Mouse (Mus musculus): ENCODE results near the gene 3110021N24Rik.
"Not testable (repeated sequence)": the region's sequence is repeated elsewhere in the genome, so short reads cannot be mapped to it uniquely, and the experiment has no call there.

Gene 3110021N24Rik

DNA sequence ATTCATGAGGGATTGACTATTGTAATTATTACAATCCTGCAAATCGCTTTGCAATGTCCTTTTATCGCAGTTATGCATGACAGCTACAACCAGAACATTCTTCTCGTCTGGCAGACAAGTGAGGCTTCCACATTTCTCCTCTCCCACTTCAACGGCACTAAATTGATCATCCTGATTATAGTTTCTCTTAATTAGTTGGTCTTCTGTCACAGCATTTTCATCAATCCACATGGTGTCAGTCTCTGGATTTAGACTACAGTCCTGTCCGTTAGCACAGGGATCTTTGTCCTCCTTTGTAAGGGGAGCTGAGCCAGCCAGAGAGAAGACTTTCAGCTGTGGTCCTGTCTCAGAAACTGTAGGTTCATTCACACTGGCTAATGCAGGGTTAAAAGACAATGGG is at the start of gene 3110021N24Rik:
Gene 3110021N24Rik (plus strand): TSS at position 301 of the 400 bp plus-strand sequence.
- DNase-seq = no peak

DNA sequence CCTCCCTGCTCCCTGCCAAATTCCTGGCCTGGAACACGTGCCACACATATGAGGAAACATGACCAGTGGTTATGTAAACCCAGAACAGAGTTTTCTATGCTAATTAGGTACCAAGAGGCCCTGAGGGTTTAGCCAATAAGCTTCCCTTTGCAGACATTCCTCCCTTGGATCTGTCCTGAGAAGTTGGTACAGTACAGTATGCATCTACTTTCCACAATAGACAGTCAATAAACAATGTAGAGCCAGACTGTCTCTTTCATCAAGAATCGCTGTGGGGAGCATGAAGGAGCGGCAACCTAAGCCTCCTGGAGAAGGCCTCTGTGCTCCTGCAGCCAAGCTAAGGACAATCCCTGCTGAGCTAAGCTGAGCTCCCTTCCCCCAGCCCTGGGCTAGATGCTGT is 33.3 kb upstream of the 3110021N24Rik start:
- peak; percentile 13 for DNase-seq

DNA sequence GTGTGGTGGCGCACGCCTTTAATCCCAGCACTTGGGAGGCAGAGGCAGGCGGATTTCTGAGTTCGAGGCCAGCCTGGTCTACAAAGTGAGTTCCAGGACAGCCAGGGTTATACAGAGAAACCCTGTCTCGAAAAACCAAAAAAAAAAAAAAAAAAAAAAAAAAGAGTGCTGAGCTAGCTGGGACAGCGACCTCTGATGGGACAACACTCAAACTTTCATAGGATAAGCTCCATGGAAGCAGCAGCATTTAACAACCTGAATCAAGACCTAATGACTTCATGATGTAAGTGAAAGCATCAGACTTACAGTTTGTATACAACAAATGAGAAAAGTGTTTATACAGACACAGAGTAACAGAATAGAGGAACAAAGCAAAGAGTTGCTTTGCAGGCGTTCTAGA is 32.4 kb upstream of the 3110021N24Rik start:
- DNase-seq = not testable (repeated sequence)

DNA sequence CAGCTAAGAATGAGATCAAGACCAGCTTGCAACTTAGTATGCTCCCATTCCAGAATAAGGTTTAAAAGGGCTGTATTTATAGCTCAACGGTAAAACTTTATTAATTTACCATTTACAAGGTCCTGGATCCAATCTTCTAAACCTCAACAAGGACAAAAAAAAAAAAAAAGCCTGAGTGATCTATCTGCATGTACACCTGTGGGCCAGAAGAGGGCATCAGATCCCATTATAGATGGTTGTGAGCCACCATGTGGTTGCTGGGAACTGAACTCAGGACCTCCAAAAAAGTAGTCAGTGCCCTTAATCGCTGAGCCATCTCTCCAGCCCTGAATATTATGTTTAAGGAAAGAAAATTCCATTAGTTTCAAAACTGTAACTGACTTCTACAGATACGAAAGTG is 29.0 kb upstream of the 3110021N24Rik start:
- no peak for DNase-seq

DNA sequence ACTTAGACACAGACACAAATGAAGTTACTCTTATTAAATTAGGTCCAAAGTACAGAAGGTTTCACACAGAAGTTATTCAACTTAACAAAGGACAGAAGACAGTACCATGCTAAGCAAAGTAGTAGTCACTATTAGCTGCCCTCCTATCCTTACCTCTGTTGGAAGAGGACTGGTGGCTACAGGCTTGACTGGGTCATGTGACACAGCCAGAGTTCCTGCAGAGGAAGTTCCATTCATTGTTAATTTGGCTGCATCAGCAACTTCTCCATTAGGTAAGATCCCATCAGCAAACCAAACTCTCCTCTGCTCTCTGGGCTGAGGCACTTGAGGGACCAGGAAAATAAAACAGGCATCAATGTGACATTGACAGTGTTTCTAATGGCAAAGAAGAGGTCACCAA is 28.0 kb upstream of the 3110021N24Rik start:
- DNase-seq = no peak

DNA sequence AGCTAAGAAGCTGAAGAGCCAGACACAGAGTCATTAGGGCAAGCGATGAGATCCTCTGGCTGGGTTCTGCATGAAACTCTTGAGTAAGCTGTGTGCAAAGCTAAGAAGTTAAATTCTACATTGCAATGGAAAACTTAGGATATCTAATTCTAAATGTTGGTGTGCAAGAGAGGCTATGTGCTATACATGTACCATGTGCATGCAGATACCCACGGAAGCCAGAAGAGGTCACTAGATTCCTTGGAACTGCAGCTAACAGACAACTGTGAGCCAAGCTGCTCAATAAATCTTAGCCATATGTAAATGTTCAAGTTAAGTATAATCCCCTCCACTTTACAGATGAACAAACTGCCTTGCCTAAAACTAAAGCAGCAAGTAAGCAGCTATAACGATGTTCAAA is 22.5 kb upstream of the 3110021N24Rik start:
- peak; percentile 42 for DNase-seq

DNA sequence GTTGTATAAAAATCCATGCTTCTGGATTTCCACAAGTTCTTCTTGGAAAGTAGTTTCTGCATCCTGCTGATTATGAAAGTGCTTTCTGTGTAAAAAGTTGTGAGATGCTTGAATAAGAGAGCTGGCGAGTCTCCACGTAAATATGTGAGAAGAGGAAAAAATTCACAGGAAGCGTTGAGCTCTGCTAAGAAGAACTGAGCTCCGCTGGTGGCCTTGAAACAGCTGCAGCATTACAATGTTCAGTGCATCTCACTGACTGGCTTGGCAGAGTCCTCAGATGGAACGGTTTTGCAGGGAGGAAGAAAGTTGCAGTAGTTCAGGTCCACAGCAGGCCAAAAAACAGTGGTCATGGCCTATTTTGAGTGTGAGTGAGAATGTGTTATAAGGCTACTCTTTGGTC is 11.2 kb upstream of the 3110021N24Rik start:
- no peak for DNase-seq

DNA sequence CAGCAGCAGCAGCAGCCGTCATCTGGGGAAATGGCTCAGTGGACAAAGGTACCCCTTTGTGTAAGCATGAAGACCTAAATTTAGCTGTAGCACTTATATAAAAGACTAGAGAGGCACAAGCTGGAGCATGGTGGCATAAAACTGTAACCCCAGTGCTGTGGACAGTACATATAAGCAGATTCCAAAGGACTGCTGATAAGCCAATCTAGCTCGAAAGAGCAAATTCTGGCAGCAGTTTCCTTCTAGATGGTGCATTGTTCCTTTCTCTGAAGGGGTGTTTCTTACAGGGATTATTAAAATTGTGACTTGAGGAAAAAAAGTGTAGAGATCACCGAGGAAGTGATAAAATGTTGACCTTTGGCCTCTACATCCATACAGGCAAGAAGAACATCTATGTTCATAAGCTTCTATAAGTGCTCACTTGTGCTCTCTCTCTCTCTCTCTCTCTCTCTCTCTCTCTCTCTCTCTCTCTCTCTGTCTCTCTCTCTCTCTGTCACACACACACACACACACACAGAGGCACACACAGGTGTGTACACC is 1.9 kb downstream of the 3110021N24Rik start:
- no peak for DNase-seq

DNA sequence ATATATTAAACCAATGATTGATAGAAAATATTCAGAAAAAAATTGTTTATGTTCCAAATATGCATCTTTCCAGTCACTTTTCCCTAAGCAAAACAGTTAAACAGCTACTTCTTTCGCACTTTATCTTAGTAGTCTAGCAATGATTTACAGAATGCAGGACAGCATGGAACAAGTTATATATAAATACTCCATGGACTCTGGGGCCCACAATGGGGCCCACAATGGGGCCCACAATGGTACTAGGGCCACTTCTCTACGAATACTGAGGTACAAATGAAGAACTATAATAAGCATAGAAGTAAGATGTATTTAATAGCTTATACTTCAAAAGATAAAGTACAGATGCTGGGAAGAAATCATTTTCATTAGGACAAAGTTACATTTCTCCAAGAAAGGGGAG is 4.7 kb downstream of the 3110021N24Rik start:
- DNase-seq = no peak

DNA sequence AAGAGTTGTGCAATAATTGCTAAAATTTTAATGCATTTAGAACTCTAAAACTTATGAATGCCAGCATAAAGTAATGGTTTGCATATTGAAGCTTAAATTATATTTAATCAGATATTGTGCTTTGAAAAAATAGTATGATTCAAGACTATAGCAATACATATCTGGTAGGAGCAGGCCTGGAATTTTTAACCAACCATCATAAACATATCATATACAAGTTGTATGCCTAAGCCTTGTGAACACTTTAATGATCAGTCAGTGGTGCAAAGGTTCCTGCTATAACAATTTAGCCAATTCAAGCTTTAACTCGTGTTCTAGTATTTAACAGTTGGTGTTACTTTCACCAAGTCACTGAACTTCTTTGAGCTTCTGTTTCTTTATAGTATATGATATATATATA is 11.0 kb downstream of the 3110021N24Rik start:
- no peak for DNase-seq

DNA sequence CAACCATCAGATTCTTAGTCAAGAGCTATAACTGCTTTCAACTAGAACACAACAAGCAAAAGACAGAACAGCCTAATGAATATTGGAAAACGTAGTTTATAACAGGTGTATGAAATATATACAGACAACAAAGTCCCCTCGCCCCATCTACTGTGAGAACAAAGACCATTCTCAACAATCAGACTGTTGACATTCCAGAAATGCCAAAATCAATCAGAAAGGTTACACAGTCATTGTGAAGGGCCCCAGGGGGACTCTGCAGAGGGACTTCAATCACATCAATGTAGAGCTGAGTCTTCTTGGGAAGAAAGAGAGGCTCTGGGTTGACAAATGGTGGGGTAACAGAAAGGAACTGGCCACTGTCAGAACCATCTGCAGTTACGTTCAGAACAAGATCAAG is 12.1 kb downstream of the 3110021N24Rik start:
- no peak for DNase-seq

DNA sequence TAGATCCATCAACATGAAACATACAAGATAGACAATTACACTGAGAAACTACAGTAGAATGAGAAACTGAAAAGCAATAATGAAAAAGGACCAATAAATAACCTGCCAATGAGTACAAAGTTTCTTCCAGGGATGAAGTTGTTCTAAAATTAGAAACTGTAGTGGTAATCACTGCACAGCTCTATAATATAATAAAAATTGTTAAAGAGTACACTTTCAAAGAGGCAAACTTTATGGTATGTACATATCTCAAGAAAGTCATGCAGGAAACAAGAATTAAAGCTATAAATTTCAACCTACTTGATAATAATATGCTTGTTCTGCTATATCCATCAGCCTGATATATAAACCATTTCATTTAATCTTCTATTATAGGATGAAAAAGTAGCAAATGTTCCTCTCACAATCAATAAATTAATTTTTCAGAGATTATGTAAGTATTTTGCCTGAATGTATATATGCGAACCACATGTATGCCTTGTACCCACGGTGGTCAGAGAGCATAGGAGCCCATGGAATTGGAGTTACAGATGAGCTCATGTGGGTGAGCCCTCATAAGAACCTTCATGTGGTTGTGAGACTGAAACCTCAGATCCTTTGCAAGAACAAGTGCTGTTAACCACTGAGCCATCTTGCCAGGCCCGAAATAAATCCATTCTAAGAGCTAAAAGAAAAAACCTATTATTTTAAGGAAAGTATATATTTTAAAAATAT is 26.9 kb downstream of the 3110021N24Rik start:
- DNase-seq = no peak

DNA sequence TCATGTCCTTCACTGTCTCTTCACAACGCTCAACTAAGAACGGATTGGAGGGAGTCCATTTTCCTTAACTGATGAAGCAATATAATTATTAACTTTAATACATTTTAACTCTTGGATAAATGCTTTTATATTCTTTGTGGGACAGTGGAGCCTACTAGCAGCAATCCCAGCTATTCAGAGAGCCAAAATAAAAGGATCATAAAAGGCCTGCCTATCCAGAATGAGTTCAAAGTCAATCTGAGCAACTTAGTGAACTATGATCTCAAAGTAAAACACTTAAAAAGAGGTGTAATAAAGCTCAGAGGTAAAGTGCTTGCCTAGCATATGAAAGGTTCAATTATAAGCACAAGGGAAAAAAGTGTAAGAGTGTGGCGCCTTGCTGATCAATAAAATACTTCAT is 40.1 kb downstream of the 3110021N24Rik start:
- no peak for DNase-seq

DNA sequence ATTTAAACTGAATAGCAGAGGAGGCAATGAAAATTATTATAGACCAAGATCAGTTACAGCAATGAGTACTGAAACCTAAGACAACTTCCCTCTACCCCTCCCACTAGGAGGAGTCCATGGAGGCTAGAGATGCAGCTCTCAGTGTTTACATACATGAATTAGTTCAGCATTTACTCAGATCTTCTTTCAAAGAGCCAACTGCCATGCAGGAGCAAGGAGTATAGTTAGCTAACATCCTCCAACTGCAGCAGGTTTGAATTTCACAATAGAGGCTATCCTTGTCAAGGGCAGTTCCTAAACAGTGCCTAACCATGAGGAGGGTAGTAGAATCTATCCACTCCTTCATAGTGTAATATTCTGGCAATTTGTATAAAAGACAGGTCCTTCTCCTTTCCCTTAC is 49.1 kb downstream of the 3110021N24Rik start:
- DNase-seq = no peak

DNA sequence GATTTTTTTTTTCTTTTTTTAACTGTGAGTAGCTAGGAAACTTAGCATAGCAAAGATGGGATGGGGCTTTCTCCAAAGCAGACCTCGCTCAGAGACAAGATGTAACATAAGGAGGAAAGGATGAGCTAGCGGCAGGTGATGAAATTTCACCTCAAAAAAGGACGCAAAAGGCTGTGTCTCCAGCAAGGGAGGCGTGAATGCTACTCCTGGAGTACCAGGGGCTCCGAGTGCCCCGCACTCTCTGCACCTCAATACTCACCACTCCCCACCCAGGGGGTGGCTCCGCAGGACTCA is 60.3 kb downstream of the 3110021N24Rik start:
- DNase-seq = no peak

DNA sequence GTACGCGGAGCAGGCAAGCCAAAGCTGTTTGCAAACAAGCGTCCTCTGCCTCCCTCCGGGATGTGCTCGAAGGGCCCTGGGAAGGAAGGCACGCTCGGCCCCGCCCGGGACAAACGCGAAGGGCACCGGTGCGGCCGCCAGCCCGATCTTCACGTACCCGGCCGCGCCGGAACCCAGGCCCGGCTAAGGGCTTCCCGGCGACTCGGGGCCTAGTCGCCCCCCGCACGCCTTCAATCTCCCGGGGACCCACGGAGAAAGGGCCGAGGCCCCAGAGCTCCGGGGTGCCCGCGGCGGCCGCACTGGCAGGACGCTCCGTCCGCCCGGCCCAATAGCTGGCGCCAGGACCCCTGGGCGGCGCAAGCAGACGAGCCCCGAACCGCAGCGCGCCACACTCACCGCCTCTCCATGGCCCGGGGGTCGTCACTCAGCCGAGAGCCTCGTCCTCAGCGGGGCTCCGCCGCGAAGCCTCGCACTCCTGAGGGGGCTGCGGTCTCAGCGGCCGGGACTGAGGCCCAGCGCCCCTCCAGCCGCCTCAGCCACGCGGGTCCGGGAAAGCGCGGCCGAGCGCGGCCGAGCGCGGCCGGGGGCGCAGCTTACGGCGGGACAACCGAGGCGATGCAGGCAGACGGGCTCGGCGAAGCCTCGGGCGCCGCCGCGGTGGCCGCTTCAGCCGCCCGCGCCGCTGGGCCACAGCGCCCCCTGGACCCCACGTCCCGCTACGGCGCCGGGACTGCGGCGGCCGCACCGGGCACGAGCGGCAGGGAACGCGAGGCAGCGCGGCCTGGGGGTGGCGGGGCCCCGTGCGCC is 60.8 kb downstream of the 3110021N24Rik start, which contains the start of gene Zfyve9:
Gene Zfyve9 (minus strand): TSS at position 742 of the 807 bp plus-strand sequence.
- peak; percentile 69 for DNase-seq

DNA sequence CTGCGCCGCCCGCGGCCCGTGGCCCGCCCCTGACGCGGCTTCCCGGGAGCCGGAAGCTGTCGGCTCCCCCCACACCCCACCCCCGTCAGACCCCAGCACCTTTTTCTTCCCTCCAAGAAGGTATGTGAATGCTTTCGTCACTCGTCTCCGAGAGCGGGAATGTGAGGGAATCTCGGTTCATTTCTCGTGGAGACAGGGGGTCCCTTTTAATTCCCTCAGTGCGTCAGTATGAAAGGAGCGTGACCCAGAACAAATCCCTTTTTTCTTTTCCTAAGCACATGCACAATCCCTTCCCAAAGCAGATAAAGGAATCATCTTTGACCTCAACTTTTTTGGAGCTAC is 61.4 kb downstream of the 3110021N24Rik start:
- peak; percentile 73 for DNase-seq

DNA sequence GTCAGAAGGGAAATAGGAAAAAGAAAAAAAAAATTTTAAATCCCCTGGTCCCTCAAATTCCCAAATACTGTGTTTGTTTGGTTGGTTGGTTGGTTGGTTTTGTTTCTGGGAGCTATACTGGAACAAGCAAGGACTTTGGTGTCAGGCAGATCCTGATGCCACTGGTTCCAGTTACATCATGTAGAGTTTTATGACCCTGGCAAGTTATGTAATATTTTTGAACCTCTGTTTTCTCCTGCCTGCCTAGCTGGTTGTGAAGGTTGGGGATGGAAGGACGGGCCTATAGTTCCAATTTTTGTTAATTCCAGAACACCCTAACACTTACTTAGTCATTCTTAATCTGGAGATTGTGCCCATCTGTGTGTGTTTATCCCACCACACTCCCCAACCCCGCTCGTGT is 62.1 kb downstream of the 3110021N24Rik start:
- DNase-seq = peak; percentile 70

DNA sequence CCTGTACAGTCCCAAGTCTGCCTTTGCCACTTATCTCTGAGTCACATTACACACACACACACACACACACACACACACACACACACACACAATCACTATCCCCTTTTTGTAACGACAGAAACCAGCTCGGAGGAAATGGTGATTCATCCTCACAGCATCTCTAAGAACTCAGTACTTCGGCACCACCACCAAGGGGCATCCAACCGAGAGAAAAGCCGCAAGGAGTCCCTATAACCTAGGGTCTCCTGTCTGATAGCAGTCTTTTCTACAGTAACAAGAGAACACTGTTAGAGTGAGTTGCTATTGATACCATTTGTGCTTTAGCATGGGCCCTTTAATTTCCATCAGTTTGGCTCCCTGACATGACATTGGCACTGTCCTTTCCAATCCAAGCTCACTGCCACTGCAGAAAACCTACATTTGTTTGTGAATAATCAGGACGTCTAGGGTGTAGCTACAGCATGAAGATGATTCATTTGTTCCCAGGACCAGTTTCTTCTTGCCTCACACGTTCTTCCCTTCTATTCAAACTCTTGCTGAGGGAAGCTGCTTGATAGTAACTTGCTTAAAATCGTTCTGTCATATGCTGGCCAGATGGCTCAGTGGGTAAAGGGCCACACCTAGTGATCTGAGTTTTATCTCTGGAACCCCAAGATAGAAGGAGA is 63.1 kb downstream of the 3110021N24Rik start:
- DNase-seq = peak; percentile 59

DNA sequence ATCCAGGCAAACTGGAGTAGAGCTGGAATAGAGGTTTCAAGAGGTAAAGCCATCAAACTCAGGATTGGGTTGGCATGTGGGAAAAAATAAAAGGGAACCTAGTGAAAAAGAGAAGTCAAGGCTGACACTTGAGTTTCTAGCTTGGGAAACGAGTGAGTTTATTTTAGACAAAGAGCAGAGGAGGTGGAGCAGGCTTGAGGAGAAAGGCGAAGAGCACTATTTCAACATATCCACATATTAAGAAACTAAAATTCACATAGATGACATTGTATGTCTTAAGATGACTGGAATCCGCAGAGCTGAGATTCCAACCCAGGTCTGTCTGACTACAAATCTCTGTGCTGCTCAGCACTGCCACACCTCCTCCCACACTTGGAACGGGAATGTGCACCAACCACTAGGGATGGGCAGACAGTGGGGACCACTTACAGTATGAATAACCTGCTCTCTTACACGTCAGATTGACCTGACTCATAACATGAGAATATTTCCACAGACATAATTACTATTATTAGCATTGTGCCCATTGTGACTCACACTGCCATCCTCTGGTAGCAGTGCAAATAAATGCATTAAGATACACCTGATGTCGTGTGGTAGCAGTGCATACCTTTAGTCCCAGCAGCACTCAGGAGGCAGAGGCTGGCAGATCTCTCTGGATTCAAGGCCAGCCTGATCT is 69.9 kb downstream of the 3110021N24Rik start:
- no peak for DNase-seq

DNA sequence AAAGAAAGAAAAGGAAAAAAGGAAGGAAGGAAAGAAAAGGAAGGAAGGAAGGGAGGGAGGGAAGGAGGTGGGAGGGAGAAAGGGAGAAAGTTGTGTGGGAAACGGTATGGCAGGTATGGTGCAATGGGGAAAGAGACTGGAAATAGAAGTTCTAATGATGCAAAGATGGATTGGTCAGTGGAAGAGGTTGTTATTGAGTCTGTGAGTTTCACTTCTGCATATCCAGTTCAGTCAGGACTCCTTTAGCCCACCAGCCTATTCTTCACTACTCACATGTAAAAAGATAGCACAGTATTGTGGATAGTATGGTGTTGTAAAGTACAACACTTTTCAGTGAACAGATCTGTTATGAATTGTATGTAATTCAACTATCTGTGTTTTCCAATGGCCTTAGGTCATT is 71.1 kb downstream of the 3110021N24Rik start:
- DNase-seq = no peak

DNA sequence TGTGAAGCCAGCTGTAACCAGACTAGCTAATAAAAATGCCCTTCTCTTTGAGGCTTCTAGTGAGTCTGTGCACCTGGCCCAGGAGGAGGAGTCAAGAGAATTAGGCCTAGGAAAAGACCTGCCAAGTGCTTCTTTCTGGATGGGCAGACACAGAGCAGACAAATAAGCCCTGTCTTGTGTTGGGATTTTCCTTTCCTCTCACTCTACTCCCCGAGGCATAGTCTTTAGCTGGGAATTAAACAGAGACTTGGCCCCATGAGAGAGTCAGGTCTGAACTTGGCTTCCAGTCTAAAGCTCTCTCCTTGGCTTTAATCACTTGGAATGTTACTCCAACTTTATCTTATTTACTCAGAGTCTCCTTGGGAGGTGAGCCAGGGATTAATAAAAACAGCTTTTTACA is 74.5 kb downstream of the 3110021N24Rik start:
- DNase-seq = no peak

DNA sequence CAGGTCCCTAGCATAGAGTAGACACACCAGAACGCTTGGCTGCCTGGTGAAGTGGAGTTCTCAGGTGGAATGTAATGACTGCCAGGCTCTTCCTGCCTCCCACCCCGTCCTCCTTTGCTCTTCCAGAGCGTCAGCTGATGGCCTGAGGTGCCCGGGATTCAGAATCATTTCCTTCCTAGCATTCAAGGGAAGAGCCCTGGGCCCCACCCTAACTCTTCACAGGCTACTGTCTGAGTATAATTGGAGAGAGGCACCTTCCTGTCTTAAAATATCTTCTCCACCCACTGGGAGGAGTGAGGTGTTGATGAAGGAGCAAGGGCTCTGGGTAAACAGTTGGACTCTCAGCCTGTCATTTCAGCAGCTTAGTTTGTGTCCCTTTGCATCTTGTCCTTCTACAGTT is 77.3 kb downstream of the 3110021N24Rik start:
- no peak for DNase-seq
